Mouse (Mus musculus): ENCODE results near the gene Ttc39b. TPM values are rescaled to one million over a fixed set of nuclear protein-coding genes. Genes with fewer than 3 reads are reported as not detected.

The Ttc39b gene
- total and polyA plus RNA-seq, 3 experiments, result 11.3 to 109 (median 21.1) TPM

DNA sequence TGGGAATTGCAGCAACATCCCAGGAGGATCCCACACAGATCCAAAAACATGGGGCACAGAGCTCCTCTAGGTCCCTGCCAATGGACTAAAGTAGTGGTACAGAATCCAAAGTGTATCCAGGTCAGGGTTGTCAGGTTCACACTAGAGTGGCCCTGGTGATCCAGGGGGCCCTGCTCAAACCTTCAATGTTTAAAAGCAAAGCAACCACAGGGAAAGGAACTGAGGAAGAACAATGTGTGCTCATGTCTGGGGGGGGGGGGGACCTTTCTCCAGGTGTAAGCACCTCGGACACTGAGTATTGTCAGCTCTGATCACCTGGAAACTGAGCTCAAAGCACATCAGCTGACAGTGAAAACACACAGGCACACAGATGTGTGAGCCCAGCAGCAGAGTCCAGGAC lies 108.3 kb downstream of the Ttc39b start:
- Histone ChIP-seq H3K9me3 (replicated peaks; ENCODE audit: insufficient read depth, low read length) (no peaks in the 10 kb centered on the region), H3K4me3 (ENCODE audit: control insufficient read depth in 1 of 2, insufficient read depth in 1 of 2, low read depth in 2 of 2, low read length in 2 of 2) (no peak overlapping the region), H3K4me1 (ENCODE audit: control insufficient read depth in 1 of 2, insufficient read depth in 2 of 2, low read length in 2 of 2) (peaks cover 0 to 2% of the 10 kb centered on the region in 2 experiments; a peak in 1 of 4 replicates), H3K27ac (ENCODE audit: control insufficient read depth, low read depth, low read length) (no peak overlapping the region), H3K27me3 (ENCODE audit: control insufficient read depth in 1 of 2, insufficient read depth in 2 of 2, low read length in 2 of 2) (no peaks in the 10 kb centered on the region), H3K79me2 (ENCODE audit: control insufficient read depth, insufficient read depth, low read length, poor library complexity) (no peaks in the 10 kb centered on the region), H3K36me3 (ENCODE audit: control insufficient read depth in 1 of 2, insufficient read depth in 2 of 2, low read length in 2 of 2) (no peaks in the 10 kb centered on the region), H3K9ac (ENCODE audit: control insufficient read depth, low read depth, low read length, poor library complexity, severe bottlenecking) (no peak overlapping the region)
- TF ChIP-seq CTCF (IDR thresholded peaks at IDR 0.05 in 2 of 3, conservative IDR thresholded peaks at IDR 0.05 in 1 of 3; ENCODE audit: control insufficient read depth in 1 of 3, insufficient read depth in 1 of 3, low read depth in 2 of 3, low read length in 3 of 3, poor library complexity in 1 of 3, severe bottlenecking in 1 of 3), result no peak
- TF ChIP-seq ZKSCAN1 (IDR thresholded peaks at IDR 0.05; ENCODE audit: low read depth, low read length), result no peak
- TF ChIP-seq NELFE (IDR thresholded peaks at IDR 0.05; ENCODE audit: low read depth, low read length), result no peak
- no peak for TF ChIP-seq MAX (IDR thresholded peaks at IDR 0.05; ENCODE audit: low read length)
- TF ChIP-seq CHD1 (IDR thresholded peaks at IDR 0.05; ENCODE audit: low read depth, low read length), result no peak
- DNase-seq (ENCODE audit: low read depth, low spot score), result no peak

DNA sequence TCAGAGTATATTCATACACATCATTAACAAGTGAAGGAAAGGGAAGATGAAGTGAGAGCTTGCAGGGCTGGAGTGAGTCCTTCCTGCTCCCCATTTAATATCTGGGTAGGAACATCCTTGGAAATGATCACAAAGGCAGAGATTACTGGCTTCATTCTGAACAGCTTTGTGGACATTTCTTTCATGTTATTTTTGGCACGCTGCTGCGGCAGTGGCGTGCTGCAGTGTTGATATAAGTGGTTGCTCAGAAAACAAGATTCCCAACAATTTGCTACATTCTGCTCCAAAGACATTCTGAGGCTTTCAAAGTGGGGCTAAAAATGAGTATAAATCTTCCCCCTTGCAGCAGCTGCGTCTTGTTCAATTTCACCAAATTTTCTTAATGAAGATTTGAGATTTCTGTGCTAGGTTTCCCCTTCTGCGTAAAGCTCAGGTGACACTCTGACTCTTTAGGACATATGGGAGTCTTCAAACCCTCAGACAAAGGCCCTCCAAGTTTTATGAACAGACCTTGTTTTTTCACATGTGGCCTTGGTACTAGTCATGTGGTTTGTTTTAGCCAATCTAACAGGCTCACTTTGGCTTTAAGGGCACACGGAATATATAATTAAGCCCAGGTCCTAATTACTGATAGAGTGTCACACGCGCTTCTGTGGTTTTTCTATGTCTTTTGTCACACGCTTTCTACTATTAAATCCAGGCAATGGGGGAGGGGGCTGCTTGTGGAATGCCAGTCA lies 109.1 kb downstream of the Ttc39b start:
- Histone ChIP-seq H3K79me2 (ENCODE audit: control insufficient read depth, insufficient read depth, low read length, poor library complexity) (no peaks in the 10 kb centered on the region), H3K36me3 (ENCODE audit: control insufficient read depth in 1 of 2, insufficient read depth in 2 of 2, low read length in 2 of 2) (no peaks in the 10 kb centered on the region), H3K9me3 (replicated peaks; ENCODE audit: insufficient read depth, low read length) (no peaks in the 10 kb centered on the region), H3K4me3 (ENCODE audit: control insufficient read depth in 1 of 2, insufficient read depth in 1 of 2, low read depth in 2 of 2, low read length in 2 of 2) (no peak overlapping the region), H3K27ac (ENCODE audit: control insufficient read depth, low read depth, low read length) (no peak overlapping the region), H3K27me3 (ENCODE audit: control insufficient read depth in 1 of 2, insufficient read depth in 2 of 2, low read length in 2 of 2) (no peaks in the 10 kb centered on the region), H3K4me1 (ENCODE audit: control insufficient read depth in 1 of 2, insufficient read depth in 2 of 2, low read length in 2 of 2) (peaks cover 0 to 2% of the 10 kb centered on the region in 2 experiments; a peak in 1 of 4 replicates), H3K9ac (ENCODE audit: control insufficient read depth, low read depth, low read length, poor library complexity, severe bottlenecking) (no peak overlapping the region)
- TF ChIP-seq EP300 (IDR thresholded peaks at IDR 0.05; ENCODE audit: low read depth in 1 of 2, low read length in 2 of 2) (no peak), NRF1 (IDR thresholded peaks at IDR 0.05; ENCODE audit: insufficient read depth, low read depth, low read length, poor library complexity, severe bottlenecking) (no peak), POLR2AphosphoS2 (IDR thresholded peaks at IDR 0.05; ENCODE audit: low read length) (no peak), BHLHE40 (IDR thresholded peaks at IDR 0.05; ENCODE audit: borderline replicate concordance, low read depth, low read length) (no peak), RCOR1 (IDR thresholded peaks at IDR 0.05; ENCODE audit: low read depth, low read length) (no peak), JUND (IDR thresholded peaks at IDR 0.05; ENCODE audit: low read depth, low read length) (no peak), TBP (IDR thresholded peaks at IDR 0.05; ENCODE audit: low read depth, low read length) (no peak), HCFC1 (IDR thresholded peaks at IDR 0.05; ENCODE audit: low read depth, low read length) (no peak), CHD1 (IDR thresholded peaks at IDR 0.05; ENCODE audit: low read depth, low read length) (no peak), USF1 (IDR thresholded peaks at IDR 0.05; ENCODE audit: low read depth, low read length) (no peak), RAD21 (IDR thresholded peaks at IDR 0.05; ENCODE audit: low read depth, low read length) (no peak)
- DNase-seq (ENCODE audit: low read depth, low spot score), result no peak
